Mouse (Mus musculus) heart, adult 2 months (tissue): ENCODE data around the gene Myl9.

Source experiments
- CTCF ChIP-seq: fragments of 200-600 bp; IDR thresholded peaks from 2 replicates; pipeline ENCODE4 v1.8.1; 2022; ENCODE audit warnings: antibody characterized with exemption, mild to moderate bottlenecking, moderate library complexity
- EP300 ChIP-seq: fragments of 200-500 bp; IDR thresholded peaks from 2 replicates; pipeline ENCODE4 v1.6.1; 2011; ENCODE audit warnings: low read depth, low read length, control low read depth; ENCODE audit not compliant: insufficient read depth

DNA sequence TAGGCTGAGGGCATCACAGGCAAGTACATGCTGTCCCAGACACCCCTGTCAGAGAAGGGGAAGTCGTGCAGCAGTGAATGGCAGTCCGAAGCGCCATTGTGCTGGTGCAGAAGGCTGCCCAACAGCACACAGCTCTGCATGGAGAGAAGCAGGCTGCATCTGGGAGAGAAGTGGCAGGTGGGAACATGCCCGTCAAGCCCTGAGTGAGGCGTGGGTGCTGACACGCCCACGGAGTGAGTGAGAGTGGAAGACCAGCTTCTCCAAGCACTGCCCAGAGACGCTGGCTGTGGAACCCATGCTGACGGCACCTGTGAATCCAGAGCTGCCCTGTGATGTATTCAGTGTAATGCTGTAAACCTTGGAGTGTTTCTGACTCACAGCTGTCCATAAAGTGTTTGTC lies 18.3 kb upstream of the Myl9 start:
- TF ChIP-seq CTCF (no peak), EP300 (no peak)
